Mouse (Mus musculus): ENCODE results near the gene Sfxn3. TPM values are rescaled to one million over a fixed set of nuclear protein-coding genes. Genes with fewer than 3 reads are reported as not detected.
"Not testable (repeated sequence)": the region's sequence is repeated elsewhere in the genome, so short reads cannot be mapped to it uniquely, and the experiment has no call there.

Sfxn3 gene
- polyA plus RNA-seq, 1 experiment from 2014 or later: 76.8 TPM

DNA sequence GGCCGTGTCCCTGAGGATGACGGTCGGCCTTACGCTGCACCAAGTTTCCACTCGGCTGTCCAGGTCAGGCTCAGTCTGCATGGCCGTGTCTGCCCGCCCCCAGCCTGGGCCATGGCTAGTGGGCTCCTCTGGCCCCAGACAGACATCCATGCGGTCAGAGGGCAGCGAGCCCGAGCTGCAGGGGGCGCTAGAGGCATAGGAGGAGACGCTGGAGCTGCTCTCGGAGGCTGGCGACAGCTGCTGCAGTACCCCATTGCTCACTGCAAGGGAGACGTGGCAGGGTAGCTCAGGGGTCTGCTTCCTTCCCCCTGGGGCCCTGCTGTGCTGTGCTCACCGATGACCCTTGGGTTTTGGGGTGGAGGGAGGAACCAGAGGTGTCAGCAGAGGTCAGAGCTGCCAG, 10.4 kb upstream of the Sfxn3 start:
- Histone ChIP-seq H3K4me1 (ENCODE audit: control insufficient read depth, insufficient read depth, low read depth, low read length) (no peaks in the 10 kb centered on the region; the same call in 1 of the 2 replicates), H3K4me3 (ENCODE audit: low read length) (no peak overlapping the region), H3K4me2 (ENCODE audit: low read length) (no peak overlapping the region), H3K27ac (ENCODE audit: low read depth, low read length) (no peak overlapping the region), H3K36me3 (ENCODE audit: control insufficient read depth, insufficient read depth, low read length) (no peaks in the 10 kb centered on the region), H3K27me3 (replicated peaks; ENCODE audit: control insufficient read depth, insufficient read depth, low read length) (no peaks in the 10 kb centered on the region), H3K9ac (ENCODE audit: low read depth, low read length) (no peak overlapping the region), H3K9me3 (ENCODE audit: control insufficient read depth, low read length) (no peaks in the 10 kb centered on the region)
- 30% methylated on average over 16 of the region's 16 CpGs for whole genome bisulfite sequencing
- no peak for ATAC-seq

DNA sequence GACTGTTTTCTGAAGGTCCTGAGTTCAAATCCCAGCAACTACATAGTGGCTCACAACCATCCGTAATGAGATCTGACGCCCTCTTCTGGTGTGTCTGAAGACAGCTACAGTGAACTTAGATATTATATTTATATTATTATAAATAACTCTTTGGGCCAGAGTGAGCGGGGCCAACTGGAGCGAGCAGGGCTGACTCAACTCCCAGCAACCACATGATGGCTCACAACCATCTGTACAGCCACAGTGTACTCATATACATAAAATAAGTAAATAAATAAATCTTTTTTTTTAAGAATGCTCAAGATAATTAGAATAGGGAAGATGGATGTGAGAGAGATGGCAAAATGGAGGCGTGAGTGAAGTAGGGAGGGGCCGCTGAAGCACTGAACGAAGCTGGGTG, 9.1 kb upstream of the Sfxn3 start:
- H3K4me1 ChIP-seq (ENCODE audit: control insufficient read depth, insufficient read depth, low read depth, low read length); ATAC-seq; H3K4me3 ChIP-seq (ENCODE audit: low read length); H3K36me3 ChIP-seq (ENCODE audit: control insufficient read depth, insufficient read depth, low read length); H3K9me3 ChIP-seq (ENCODE audit: control insufficient read depth, low read length); H3K9ac ChIP-seq (ENCODE audit: low read depth, low read length); H3K27ac ChIP-seq (ENCODE audit: low read depth, low read length); H3K27me3 ChIP-seq (replicated peaks; ENCODE audit: control insufficient read depth, insufficient read depth, low read length); H3K4me2 ChIP-seq (ENCODE audit: low read length): not testable (repeated sequence)
- 91% methylated on average over 7 of the region's 7 CpGs for WGBS

GRCm38 (mm10) chr19:45040214-45040613, 7.1 kb upstream of the Sfxn3 start:
- Histone ChIP-seq H3K4me1 (ENCODE audit: control insufficient read depth, insufficient read depth, low read depth, low read length) (no peaks in the 10 kb centered on the region), H3K27ac (ENCODE audit: low read depth, low read length) (no peak overlapping the region), H3K9ac (ENCODE audit: low read depth, low read length) (no peak overlapping the region; the same call in 1 of the 2 replicates), H3K9me3 (ENCODE audit: control insufficient read depth, low read length) (no peaks in the 10 kb centered on the region), H3K36me3 (ENCODE audit: control insufficient read depth, insufficient read depth, low read length) (no peaks in the 10 kb centered on the region), H3K4me3 (ENCODE audit: low read length) (no peak overlapping the region), H3K27me3 (replicated peaks; ENCODE audit: control insufficient read depth, insufficient read depth, low read length) (no peaks in the 10 kb centered on the region), H3K4me2 (ENCODE audit: low read length) (no peak overlapping the region)
- ATAC-seq: no peak
- 55% methylated on average over 13 of the region's 13 CpGs for WGBS

GRCm38 (mm10) chr19:45044389-45044927, 2.8 kb upstream of the Sfxn3 start:
- Histone ChIP-seq H3K4me2 (ENCODE audit: low read length) (no peak overlapping the region), H3K27me3 (replicated peaks; ENCODE audit: control insufficient read depth, insufficient read depth, low read length) (no peaks in the 10 kb centered on the region)
- 67% methylated on average over 11 of the region's 11 CpGs for WGBS

GRCm38 (mm10) chr19:45045236-45045635, 2.1 kb upstream of the Sfxn3 start:
- Histone ChIP-seq H3K4me2 (ENCODE audit: low read length) (no peak overlapping the region), H3K9me3 (ENCODE audit: control insufficient read depth, low read length) (no peaks in the 10 kb centered on the region), H3K9ac (ENCODE audit: low read depth, low read length) (no peak overlapping the region), H3K36me3 (ENCODE audit: control insufficient read depth, insufficient read depth, low read length) (no peaks in the 10 kb centered on the region), H3K4me1 (ENCODE audit: control insufficient read depth, insufficient read depth, low read depth, low read length) (peaks cover 26% of the 10 kb centered on the region), H3K4me3 (ENCODE audit: low read length) (no peak overlapping the region), H3K27ac (ENCODE audit: low read depth, low read length) (no peak overlapping the region), H3K27me3 (replicated peaks; ENCODE audit: control insufficient read depth, insufficient read depth, low read length) (no peaks in the 10 kb centered on the region)
- 47% methylated on average over 15 of the region's 15 CpGs for WGBS
- no peak for ATAC-seq

More at GRCm38 (mm10) chr19:45044389-45044927, 2.8 kb upstream of the Sfxn3 start:
- Histone ChIP-seq H3K9me3 (ENCODE audit: control insufficient read depth, low read length) (no peaks in the 10 kb centered on the region), H3K9ac (ENCODE audit: low read depth, low read length) (no peak overlapping the region), H3K4me3 (ENCODE audit: low read length) (no peak overlapping the region), H3K36me3 (ENCODE audit: control insufficient read depth, insufficient read depth, low read length) (no peaks in the 10 kb centered on the region), H3K27ac (ENCODE audit: low read depth, low read length) (no peak overlapping the region), H3K4me1 (ENCODE audit: control insufficient read depth, insufficient read depth, low read depth, low read length) (peaks cover 23% of the 10 kb centered on the region)
- no peak for ATAC-seq

DNA sequence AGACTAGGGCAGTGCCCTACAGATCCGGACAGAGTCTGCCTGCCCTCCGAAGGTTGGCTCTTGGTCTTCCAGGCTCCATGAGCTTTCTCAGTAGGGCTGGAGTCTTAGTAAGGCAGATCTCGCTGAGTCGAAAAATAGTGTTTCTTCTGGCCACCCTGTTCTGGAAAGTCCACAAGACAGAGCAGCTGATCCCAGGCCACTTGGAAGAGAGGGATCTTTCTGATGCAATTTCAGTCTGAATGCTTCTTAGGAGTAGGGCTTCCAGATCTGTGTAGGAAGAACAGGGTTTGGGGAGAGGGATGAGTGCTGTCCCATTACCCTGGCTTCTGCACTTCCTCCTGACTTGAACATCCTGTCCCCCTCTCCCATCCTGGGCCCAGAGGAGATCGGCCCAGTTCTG, 1.7 kb upstream of the Sfxn3 start, which contains the start of gene Pdzd7:
Gene Pdzd7, minus strand, starts transcription at position 67 of the 400 bp plus-strand sequence.
- WGBS: 80% methylated on average over 5 of the region's 5 CpGs
- H3K36me3 ChIP-seq (ENCODE audit: control insufficient read depth, insufficient read depth, low read length): no peaks in the 10 kb centered on the region
- H3K4me2 ChIP-seq (ENCODE audit: low read length): peak within 1 kb of the TSS; percentile 75
- no peaks in the 10 kb centered on the region for H3K9me3 ChIP-seq (ENCODE audit: control insufficient read depth, low read length)
- H3K4me1 ChIP-seq (ENCODE audit: control insufficient read depth, insufficient read depth, low read depth, low read length): peaks cover 26% of the 10 kb centered on the region
- peak within 1 kb of the TSS; percentile 67 for H3K4me3 ChIP-seq (ENCODE audit: low read length)
- H3K9ac ChIP-seq (ENCODE audit: low read depth, low read length): peak within 1 kb of the TSS; percentile 81
- H3K27ac ChIP-seq (ENCODE audit: low read depth, low read length): peak within 1 kb of the TSS; percentile 94
- no peak for ATAC-seq
- H3K27me3 ChIP-seq (replicated peaks; ENCODE audit: control insufficient read depth, insufficient read depth, low read length): no peaks in the 10 kb centered on the region

GRCm38 (mm10) chr19:45046523-45047321, 581 bp upstream of the Sfxn3 start:
- peak overlapping the region; percentile 75 for H3K4me2 ChIP-seq (ENCODE audit: low read length)
- peak; percentile 70 for ATAC-seq
- H3K4me3 ChIP-seq (ENCODE audit: low read length): peak overlapping the region; percentile 67
- H3K9ac ChIP-seq (ENCODE audit: low read depth, low read length): peak overlapping the region; percentile 81
- H3K27me3 ChIP-seq (replicated peaks; ENCODE audit: control insufficient read depth, insufficient read depth, low read length): no peaks in the 10 kb centered on the region
- no peaks in the 10 kb centered on the region for H3K36me3 ChIP-seq (ENCODE audit: control insufficient read depth, insufficient read depth, low read length)
- H3K4me1 ChIP-seq (ENCODE audit: control insufficient read depth, insufficient read depth, low read depth, low read length): peaks cover 26% of the 10 kb centered on the region
- under 1% methylated on average over 34 of the region's 34 CpGs for WGBS
- peak overlapping the region; percentile 94 for H3K27ac ChIP-seq (ENCODE audit: low read depth, low read length)
- H3K9me3 ChIP-seq (ENCODE audit: control insufficient read depth, low read length): no peaks in the 10 kb centered on the region

GRCm38 (mm10) chr19:45047935-45048643, 786 bp downstream of the Sfxn3 start:
- peak overlapping the region; percentile 67 for H3K4me3 ChIP-seq (ENCODE audit: low read length)
- peaks cover 26% of the 10 kb centered on the region for H3K4me1 ChIP-seq (ENCODE audit: control insufficient read depth, insufficient read depth, low read depth, low read length)
- peaks cover 7% of the 10 kb centered on the region for H3K36me3 ChIP-seq (ENCODE audit: control insufficient read depth, insufficient read depth, low read length)
- WGBS: 18% methylated on average over 11 of the region's 11 CpGs
- ATAC-seq: peak; percentile 23
- H3K27ac ChIP-seq (ENCODE audit: low read depth, low read length): peak overlapping the region; percentile 94
- H3K9ac ChIP-seq (ENCODE audit: low read depth, low read length): peak overlapping the region; percentile 81
- no peaks in the 10 kb centered on the region for H3K9me3 ChIP-seq (ENCODE audit: control insufficient read depth, low read length)
- peak overlapping the region; percentile 75 for H3K4me2 ChIP-seq (ENCODE audit: low read length)
- no peaks in the 10 kb centered on the region for H3K27me3 ChIP-seq (replicated peaks; ENCODE audit: control insufficient read depth, insufficient read depth, low read length)

Measured in hindbrain, embryonic 16.5 days (tissue).